Mouse (Mus musculus): Measurements from ENCODE around the gene Phactr4. TPM values are rescaled to one million over a fixed set of nuclear protein-coding genes. Genes with fewer than 3 reads are reported as not detected.

Phactr4 gene
- total and polyA plus RNA-seq, 3 experiments = 7.2 to 79.5 (median 28.7) TPM

DNA sequence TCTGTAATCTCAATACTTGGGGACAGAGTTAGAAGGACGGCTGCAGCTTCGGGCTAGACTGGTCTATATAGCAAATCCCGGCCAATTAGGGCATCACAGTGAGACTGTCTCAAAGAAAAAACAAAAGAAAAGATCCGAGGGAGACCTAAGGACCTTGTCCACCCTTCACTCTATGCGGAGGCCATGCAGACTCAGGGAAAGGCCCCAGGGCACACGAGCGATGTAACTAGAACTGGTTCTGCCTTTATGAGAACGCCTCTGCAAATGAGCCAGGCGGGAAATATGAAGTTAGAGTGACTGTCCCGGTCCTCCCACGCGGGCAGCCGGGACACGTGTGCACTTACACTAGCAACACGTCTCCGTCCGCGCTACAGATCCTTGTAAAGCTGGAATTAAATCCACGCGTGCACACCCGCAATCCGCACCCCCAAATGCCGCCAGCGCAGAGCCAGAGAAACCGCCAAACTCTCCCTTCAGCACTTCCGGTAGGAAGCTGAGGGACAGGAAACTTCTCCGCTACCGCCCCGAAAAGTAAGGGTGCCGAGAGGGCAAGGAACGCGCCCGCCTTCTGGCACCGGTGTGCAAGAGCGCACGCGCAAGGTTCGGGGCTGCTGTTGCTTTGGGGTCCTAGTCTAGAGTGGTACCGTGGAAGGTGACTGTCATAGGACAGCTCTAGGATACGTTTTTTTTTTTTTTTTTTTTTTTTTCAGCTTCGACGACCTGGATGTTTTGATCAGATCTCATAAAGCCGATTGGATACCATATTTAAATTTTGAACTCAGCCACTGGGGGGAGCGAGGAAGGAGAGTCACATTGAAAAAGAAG, 41.4 kb upstream of the Phactr4 start, which contains the start of gene Med18 (continued):
- peak; percentile 90 for TF ChIP-seq MXI1 (IDR thresholded peaks at IDR 0.05; ENCODE audit: low read depth, low read length)
- no peak; the same call in 1 of the 2 replicates for TF ChIP-seq ZC3H11A (IDR thresholded peaks at IDR 0.05; ENCODE audit: low read depth, low read length)
- peak; percentile 88 for TF ChIP-seq NRF1 (IDR thresholded peaks at IDR 0.05; ENCODE audit: insufficient read depth, low read depth, low read length, poor library complexity, severe bottlenecking)
- no peak for TF ChIP-seq UBTF (IDR thresholded peaks at IDR 0.05; ENCODE audit: borderline replicate concordance, insufficient read depth, low read depth, low read length)
- TF ChIP-seq RAD21 (IDR thresholded peaks at IDR 0.05; ENCODE audit: low read depth, low read length) = peak; percentile 9
- TF ChIP-seq ETS1 (IDR thresholded peaks at IDR 0.05; ENCODE audit: low read depth, low read length) = peak; percentile 53; the same call in 1 of the 2 replicates
- TF ChIP-seq CHD1 (IDR thresholded peaks at IDR 0.05; ENCODE audit: low read depth, low read length) = no peak
- TF ChIP-seq ZNF384 (IDR thresholded peaks at IDR 0.05; ENCODE audit: low read depth, low read length) = peak; percentile 97
- TF ChIP-seq RCOR1 (IDR thresholded peaks at IDR 0.05; ENCODE audit: low read depth, low read length) = no peak
- peak; percentile 85 to 94 for TF ChIP-seq POLR2A (IDR thresholded peaks at IDR 0.05; ENCODE audit: control insufficient read depth in 1 of 2, insufficient read depth in 1 of 2, low read depth in 1 of 2, low read length in 2 of 2, poor library complexity in 1 of 2)
- no peak for TF ChIP-seq CHD2 (IDR thresholded peaks at IDR 0.05; ENCODE audit: low read length)
- no peak for TF ChIP-seq BHLHE40 (IDR thresholded peaks at IDR 0.05; ENCODE audit: borderline replicate concordance, low read depth, low read length)
- TF ChIP-seq E2F4 (IDR thresholded peaks at IDR 0.05; ENCODE audit: borderline replicate concordance, low read depth, low read length) = peak; percentile 71
- no peak for TF ChIP-seq USF2 (IDR thresholded peaks at IDR 0.05; ENCODE audit: borderline replicate concordance in 1 of 2, insufficient read depth in 1 of 2, low read depth in 1 of 2, low read length in 2 of 2)
- TF ChIP-seq MAFK (IDR thresholded peaks at IDR 0.05; ENCODE audit: borderline replicate concordance, low read depth, low read length) = no peak
- TF ChIP-seq CTCF (IDR thresholded peaks at IDR 0.05 in 2 of 3, conservative IDR thresholded peaks at IDR 0.05 in 1 of 3; ENCODE audit: control insufficient read depth in 1 of 3, insufficient read depth in 1 of 3, low read depth in 2 of 3, low read length in 3 of 3, poor library complexity in 1 of 3, severe bottlenecking in 1 of 3) = peak; percentile 7 to 51 (median 25); a peak in 4 of 6 replicates

DNA sequence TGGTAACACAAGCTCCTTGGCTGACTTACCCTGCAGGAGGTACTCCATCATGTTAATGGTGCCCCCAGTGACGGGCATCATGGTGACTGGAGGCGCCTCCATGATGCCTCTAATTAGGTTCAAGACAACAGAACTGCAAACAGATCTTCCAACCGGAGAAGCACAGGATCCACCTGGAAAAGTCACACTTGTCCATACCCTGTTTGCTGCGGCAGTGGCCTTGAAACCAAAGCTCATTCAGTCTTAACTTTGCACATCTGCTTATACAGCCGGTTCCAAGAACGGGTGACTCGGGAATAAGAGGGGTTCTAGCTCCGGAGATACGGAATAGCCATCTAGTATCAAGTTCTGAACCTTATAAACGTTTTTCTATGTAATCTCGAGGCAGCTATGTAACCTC, 40.5 kb upstream of the Phactr4 start:
- peaks cover 39% of the 10 kb centered on the region for H3K79me2 ChIP-seq (ENCODE audit: control insufficient read depth, insufficient read depth, low read length, poor library complexity)
- H3K9ac ChIP-seq (ENCODE audit: control insufficient read depth, low read depth, low read length, poor library complexity, severe bottlenecking) = peak overlapping the region; percentile 72
- TF ChIP-seq CTCF (IDR thresholded peaks at IDR 0.05 in 2 of 3, conservative IDR thresholded peaks at IDR 0.05 in 1 of 3; ENCODE audit: control insufficient read depth in 1 of 3, insufficient read depth in 1 of 3, low read depth in 2 of 3, low read length in 3 of 3, poor library complexity in 1 of 3, severe bottlenecking in 1 of 3) = no peak
- no peak for TF ChIP-seq GABPA (IDR thresholded peaks at IDR 0.05; ENCODE audit: low read depth, low read length)
- TF ChIP-seq UBTF (IDR thresholded peaks at IDR 0.05; ENCODE audit: borderline replicate concordance, insufficient read depth, low read depth, low read length) = no peak
- TF ChIP-seq MYB (IDR thresholded peaks at IDR 0.05; ENCODE audit: low read depth, low read length) = no peak
- no peaks in the 10 kb centered on the region for H3K9me3 ChIP-seq (replicated peaks; ENCODE audit: insufficient read depth, low read length)
- DNase-seq (ENCODE audit: low read depth, low spot score) = peak; percentile 56
- peaks cover 2 to 20% of the 10 kb centered on the region in 2 experiments; a peak in 3 of 4 replicates for H3K36me3 ChIP-seq (ENCODE audit: control insufficient read depth in 1 of 2, insufficient read depth in 2 of 2, low read length in 2 of 2)
- peak overlapping the region; percentile 69 for H3K27ac ChIP-seq (ENCODE audit: control insufficient read depth, low read depth, low read length)
- H3K27me3 ChIP-seq (ENCODE audit: control insufficient read depth in 1 of 2, insufficient read depth in 2 of 2, low read length in 2 of 2) = no peaks in the 10 kb centered on the region
- H3K4me1 ChIP-seq (ENCODE audit: control insufficient read depth in 1 of 2, insufficient read depth in 2 of 2, low read length in 2 of 2) = peaks cover 0 to 9% of the 10 kb centered on the region in 2 experiments; a peak in 3 of 4 replicates
- H3K4me3 ChIP-seq (ENCODE audit: control insufficient read depth in 1 of 2, insufficient read depth in 1 of 2, low read depth in 2 of 2, low read length in 2 of 2) = peak overlapping the region; percentile 69 to 78
